Mouse (Mus musculus): Measurements from ENCODE around the gene Dclk1. TPM values are rescaled to one million over a fixed set of nuclear protein-coding genes. Genes with fewer than 3 reads are reported as not detected.

Dclk1 gene
- polyA plus RNA-seq, 2 experiments: 0.04 to 0.08 TPM

DNA sequence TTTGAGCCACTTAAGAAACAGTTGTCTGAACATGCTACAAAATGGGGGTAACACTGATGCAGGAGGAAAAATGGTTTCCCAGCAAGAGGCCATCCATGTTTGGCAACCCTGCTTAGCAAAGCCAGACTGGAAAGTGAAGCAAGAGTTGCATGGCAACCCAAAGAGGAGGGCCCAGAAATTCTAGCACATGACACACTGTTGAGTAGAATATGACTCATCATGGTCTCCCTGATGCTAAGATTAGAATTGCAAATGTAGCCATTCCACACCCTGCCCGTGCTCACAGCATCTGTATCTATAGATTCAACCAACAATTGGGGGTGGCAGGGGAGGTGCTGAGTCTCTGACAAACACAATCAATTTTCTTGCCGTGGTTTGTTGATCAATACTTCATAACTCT, 154.6 kb downstream of the Dclk1 start:
- Histone ChIP-seq H3K4me1 (replicated peaks; ENCODE audit: control insufficient read depth in 2 of 2, insufficient read depth in 2 of 2, low read length in 1 of 2) (no peaks in the 10 kb centered on the region), H3K9me3 (ENCODE audit: control insufficient read depth, low read length) (no peaks in the 10 kb centered on the region), H3K4me2 (ENCODE audit: low read depth) (no peak overlapping the region), H3K27ac (no peak overlapping the region), H3K9ac (replicated peaks) (no peak overlapping the region), H3K4me3 (ENCODE audit: insufficient read depth in 1 of 2, low read depth in 2 of 2, low read length in 2 of 2) (no peak overlapping the region), H3K27me3 (ENCODE audit: control insufficient read depth, insufficient read depth, low read length) (no peaks in the 10 kb centered on the region), H3K36me3 (replicated peaks; ENCODE audit: control insufficient read depth, insufficient read depth, low read depth) (no peaks in the 10 kb centered on the region)
- DNase-seq (ENCODE audit: low read depth in 3 of 3, low spot score in 3 of 3): no peak
- ATAC-seq (ENCODE audit: insufficient read depth): no peak
- WGBS (ENCODE audit: insufficient replicate concordance): 54% methylated on average over 2 of the region's 2 CpGs
- TF ChIP-seq EP300 (IDR thresholded peaks at IDR 0.05; ENCODE audit: low read depth) (no peak), CTCF (IDR thresholded peaks at IDR 0.05; ENCODE audit: low read depth) (no peak)

DNA sequence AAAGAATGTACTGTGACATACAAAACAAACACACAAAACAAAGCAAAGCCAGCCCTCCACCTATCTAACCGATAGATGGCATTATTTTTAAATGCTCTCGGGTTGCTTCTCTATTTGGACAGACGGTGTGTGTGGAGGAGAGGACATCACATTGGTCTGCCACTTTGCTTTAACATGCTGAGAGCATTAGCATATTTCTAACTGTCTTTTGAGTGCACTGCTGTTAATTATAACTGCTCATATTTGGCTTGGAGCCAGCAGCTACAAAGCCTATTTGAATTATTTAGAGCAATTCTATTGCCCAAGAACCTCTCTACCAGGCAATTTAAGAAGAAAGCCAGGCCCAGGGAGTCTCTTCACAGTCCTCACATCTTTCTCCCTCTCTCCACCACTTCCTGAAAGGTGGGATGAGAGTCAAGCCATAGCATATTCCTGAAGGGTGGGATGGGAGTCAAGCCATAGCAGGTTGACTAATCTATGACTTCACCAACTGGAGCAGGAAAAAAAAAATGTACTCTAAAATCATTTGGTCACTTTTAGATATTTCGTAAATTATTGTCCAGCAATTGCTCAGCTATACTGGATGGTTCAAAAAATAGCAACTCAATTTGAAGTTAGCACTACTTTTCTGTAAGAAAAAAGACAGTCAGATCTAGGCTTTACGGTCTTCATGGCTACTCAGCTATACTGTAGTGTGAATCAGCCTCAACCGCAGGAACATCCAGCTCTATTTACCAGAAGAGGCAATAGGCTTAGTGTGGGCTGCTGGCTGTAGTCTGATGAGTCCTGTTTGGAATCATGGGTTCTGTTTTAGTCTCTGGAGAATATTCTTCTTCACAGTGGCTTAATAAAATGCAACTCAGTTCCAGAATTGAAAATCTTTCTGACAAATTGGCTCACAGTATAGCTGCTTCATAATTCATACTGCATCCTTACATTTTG, 155.9 kb downstream of the Dclk1 start:
- Histone ChIP-seq H3K36me3 (replicated peaks; ENCODE audit: control insufficient read depth, insufficient read depth, low read depth) (no peaks in the 10 kb centered on the region), H3K27me3 (ENCODE audit: control insufficient read depth, insufficient read depth, low read length) (no peaks in the 10 kb centered on the region), H3K9ac (replicated peaks) (no peak overlapping the region), H3K4me1 (replicated peaks; ENCODE audit: control insufficient read depth in 2 of 2, insufficient read depth in 2 of 2, low read length in 1 of 2) (no peaks in the 10 kb centered on the region), H3K9me3 (ENCODE audit: control insufficient read depth, low read length) (no peaks in the 10 kb centered on the region), H3K4me3 (ENCODE audit: insufficient read depth in 1 of 2, low read depth in 2 of 2, low read length in 2 of 2) (no peak overlapping the region), H3K4me2 (ENCODE audit: low read depth) (no peak overlapping the region), H3K27ac (no peak overlapping the region)
- 71% methylated on average over 6 of the region's 6 CpGs for WGBS (ENCODE audit: insufficient replicate concordance)
- TF ChIP-seq EP300 (IDR thresholded peaks at IDR 0.05; ENCODE audit: low read depth): no peak
- no peak for TF ChIP-seq CTCF (IDR thresholded peaks at IDR 0.05; ENCODE audit: low read depth)
- DNase-seq (ENCODE audit: low read depth in 3 of 3, low spot score in 3 of 3) (no peak), ATAC-seq (ENCODE audit: insufficient read depth) (no peak)

DNA sequence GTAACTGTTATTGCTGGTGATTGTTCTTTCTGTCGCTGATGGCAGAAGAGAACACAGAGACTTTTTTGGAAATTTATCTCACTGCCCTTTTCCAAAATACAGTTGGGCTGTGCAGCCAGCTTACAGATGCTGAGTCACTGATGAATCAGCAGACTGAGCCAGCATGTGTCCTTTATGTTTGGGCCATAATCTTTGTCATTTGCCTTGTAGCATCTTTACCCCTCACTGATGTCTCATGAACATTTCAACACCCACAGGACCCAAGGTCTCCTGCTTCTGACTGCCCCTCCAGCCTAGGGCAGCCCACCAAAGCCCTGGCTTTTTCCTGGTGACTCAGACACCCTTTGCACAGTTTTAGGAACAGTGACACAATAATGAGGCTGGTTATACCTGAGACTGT, 159.1 kb downstream of the Dclk1 start:
- H3K27me3 ChIP-seq (ENCODE audit: control insufficient read depth, insufficient read depth, low read length): no peaks in the 10 kb centered on the region
- no peak overlapping the region for H3K27ac ChIP-seq
- no peak overlapping the region for H3K9ac ChIP-seq (replicated peaks)
- H3K36me3 ChIP-seq (replicated peaks; ENCODE audit: control insufficient read depth, insufficient read depth, low read depth): no peaks in the 10 kb centered on the region
- ATAC-seq (ENCODE audit: insufficient read depth) (no peak), DNase-seq (ENCODE audit: low read depth in 3 of 3, low spot score in 3 of 3) (no peak)
- H3K4me3 ChIP-seq (ENCODE audit: insufficient read depth in 1 of 2, low read depth in 2 of 2, low read length in 2 of 2): no peak overlapping the region
- TF ChIP-seq EP300 (IDR thresholded peaks at IDR 0.05; ENCODE audit: low read depth): no peak
- no peak for TF ChIP-seq CTCF (IDR thresholded peaks at IDR 0.05; ENCODE audit: low read depth)
- 29% methylated on average over 1 of the region's 1 CpGs for WGBS (ENCODE audit: insufficient replicate concordance)
- H3K4me1 ChIP-seq (replicated peaks; ENCODE audit: control insufficient read depth in 2 of 2, insufficient read depth in 2 of 2, low read length in 1 of 2): no peaks in the 10 kb centered on the region
- no peaks in the 10 kb centered on the region for H3K9me3 ChIP-seq (ENCODE audit: control insufficient read depth, low read length)
- no peak overlapping the region for H3K4me2 ChIP-seq (ENCODE audit: low read depth)

DNA sequence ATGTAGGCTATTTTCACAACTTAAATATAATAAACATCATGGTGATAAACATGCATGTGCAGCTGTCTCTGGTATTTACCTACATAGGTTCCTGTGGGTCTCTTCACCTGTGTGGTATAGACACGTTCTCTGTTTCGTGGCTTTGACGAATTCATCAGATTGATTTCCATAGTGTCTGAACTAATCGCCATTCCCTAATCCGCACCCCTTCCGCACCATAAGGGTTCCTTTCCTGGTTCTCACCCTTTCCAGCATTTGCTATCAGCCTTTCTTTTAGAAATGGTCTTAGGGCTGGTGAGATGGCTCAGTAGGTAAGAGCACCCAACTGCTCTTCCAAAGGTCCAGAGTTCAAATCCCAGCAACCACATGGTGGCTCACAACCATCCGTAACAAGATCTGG, 162.6 kb downstream of the Dclk1 start:
- H3K4me3 ChIP-seq (ENCODE audit: insufficient read depth in 1 of 2, low read depth in 2 of 2, low read length in 2 of 2): no peak overlapping the region
- H3K27ac ChIP-seq: no peak overlapping the region
- no peak for ATAC-seq (ENCODE audit: insufficient read depth)
- no peak overlapping the region for H3K9ac ChIP-seq (replicated peaks)
- no peak for DNase-seq (ENCODE audit: low read depth in 3 of 3, low spot score in 3 of 3)
- TF ChIP-seq EP300 (IDR thresholded peaks at IDR 0.05; ENCODE audit: low read depth): no peak
- no peak for TF ChIP-seq CTCF (IDR thresholded peaks at IDR 0.05; ENCODE audit: low read depth)
- H3K9me3 ChIP-seq (ENCODE audit: control insufficient read depth, low read length): no peaks in the 10 kb centered on the region
- no peaks in the 10 kb centered on the region for H3K27me3 ChIP-seq (ENCODE audit: control insufficient read depth, insufficient read depth, low read length)
- no peaks in the 10 kb centered on the region for H3K36me3 ChIP-seq (replicated peaks; ENCODE audit: control insufficient read depth, insufficient read depth, low read depth)
- 78% methylated on average over 7 of the region's 7 CpGs for WGBS (ENCODE audit: insufficient replicate concordance)
- no peaks in the 10 kb centered on the region for H3K4me1 ChIP-seq (replicated peaks; ENCODE audit: control insufficient read depth in 2 of 2, insufficient read depth in 2 of 2, low read length in 1 of 2)
- no peak overlapping the region for H3K4me2 ChIP-seq (ENCODE audit: low read depth)

DNA sequence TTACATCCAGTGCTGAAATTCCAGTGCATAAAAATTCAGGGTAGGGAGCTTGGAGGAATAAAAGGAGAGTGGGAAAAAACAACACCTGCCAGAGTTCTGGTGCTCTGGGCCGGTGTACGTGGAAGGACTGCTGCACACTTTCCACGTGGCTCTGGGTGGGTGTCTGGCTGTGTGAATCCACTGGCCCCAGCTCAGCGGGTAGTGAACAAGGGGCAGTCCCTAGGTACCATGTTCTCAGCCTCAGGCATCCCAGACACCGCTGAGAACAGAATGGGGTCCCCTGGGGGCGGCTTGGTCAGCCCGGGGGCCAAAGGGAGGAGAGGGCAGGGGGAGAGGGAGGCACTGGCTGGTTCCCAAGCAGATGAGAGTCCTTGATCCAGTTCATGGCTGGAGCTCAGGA, 164.5 kb downstream of the Dclk1 start:
- no peak for DNase-seq (ENCODE audit: low read depth in 3 of 3, low spot score in 3 of 3)
- H3K36me3 ChIP-seq (replicated peaks; ENCODE audit: control insufficient read depth, insufficient read depth, low read depth): no peaks in the 10 kb centered on the region

More for the DNA sequence above, 164.5 kb downstream of the Dclk1 start:
- 55% methylated on average over 7 of the region's 7 CpGs for WGBS (ENCODE audit: insufficient replicate concordance)
- no peak overlapping the region for H3K4me2 ChIP-seq (ENCODE audit: low read depth)
- ATAC-seq (ENCODE audit: insufficient read depth): no peak
- no peaks in the 10 kb centered on the region for H3K9me3 ChIP-seq (ENCODE audit: control insufficient read depth, low read length)
- H3K9ac ChIP-seq (replicated peaks): no peak overlapping the region
- H3K4me3 ChIP-seq (ENCODE audit: insufficient read depth in 1 of 2, low read depth in 2 of 2, low read length in 2 of 2): no peak overlapping the region
- H3K27ac ChIP-seq: no peak overlapping the region
- TF ChIP-seq CTCF (IDR thresholded peaks at IDR 0.05; ENCODE audit: low read depth): no peak
- no peak for TF ChIP-seq EP300 (IDR thresholded peaks at IDR 0.05; ENCODE audit: low read depth)
- H3K4me1 ChIP-seq (replicated peaks; ENCODE audit: control insufficient read depth in 2 of 2, insufficient read depth in 2 of 2, low read length in 1 of 2): no peaks in the 10 kb centered on the region
- no peaks in the 10 kb centered on the region for H3K27me3 ChIP-seq (ENCODE audit: control insufficient read depth, insufficient read depth, low read length)

All from liver, embryonic 14.5 days (tissue).